Mouse (Mus musculus) myocyte (in vitro differentiated cells): ENCODE results near the gene Pou2f1.

Experiments
- CEBPB ChIP-seq: IDR thresholded peaks from 2 replicates; pipeline ENCODE4 v1.6.1; 2011; ENCODE audit warnings: mild to moderate bottlenecking, moderate library complexity; ENCODE audit not compliant: poor library complexity, insufficient read depth, severe bottlenecking
- E2F4 ChIP-seq: IDR thresholded peaks from one replicate; pipeline ENCODE4 v1.6.1; 2011; ENCODE audit warnings: mild to moderate bottlenecking, control low read depth, moderate library complexity; ENCODE audit not compliant: insufficient read depth
- MAX ChIP-seq: IDR thresholded peaks from one replicate; pipeline ENCODE4 v1.6.1; 2011; ENCODE audit warnings: low read depth, mild to moderate bottlenecking, control low read depth
- MYOD1 ChIP-seq, 3 experiments: IDR thresholded peaks; one replicate each; pipeline ENCODE4 v1.6.1; 2011; ENCODE audit warnings: control low read depth in 2 of 3, low read depth in 2 of 3, mild to moderate bottlenecking in 2 of 3, moderate library complexity in 1 of 3; ENCODE audit not compliant: insufficient read length in 2 of 3, control insufficient read depth in 1 of 3
- MYOG ChIP-seq, 3 experiments: IDR thresholded peaks; one replicate each; pipeline ENCODE4 v1.6.1; 2011; ENCODE audit warnings: control low read depth in 2 of 3, low read depth in 2 of 3, mild to moderate bottlenecking in 2 of 3; ENCODE audit not compliant: insufficient read length in 2 of 3, control insufficient read depth in 1 of 3, insufficient read depth in 1 of 3
- POLR2A ChIP-seq: IDR thresholded peaks from one replicate; pipeline ENCODE4 v1.6.1; 2011; ENCODE audit warnings: low read depth, mild to moderate bottlenecking, control low read depth, moderate library complexity; ENCODE audit not compliant: insufficient read length
- POLR2AphosphoS2 ChIP-seq: IDR thresholded peaks from one replicate; pipeline ENCODE4 v1.6.1; 2011; ENCODE audit warnings: low read depth, control low read depth; ENCODE audit not compliant: insufficient read length
- TCF12 ChIP-seq: IDR thresholded peaks from one replicate; pipeline ENCODE4 v1.6.1; 2011; ENCODE audit warnings: mild to moderate bottlenecking, control low read depth; ENCODE audit not compliant: poor library complexity, insufficient read depth, severe bottlenecking
- TCF3 ChIP-seq: IDR thresholded peaks from one replicate; pipeline ENCODE4 v1.6.1; 2011; ENCODE audit warnings: low read depth, control low read depth; ENCODE audit not compliant: insufficient read length
- USF1 ChIP-seq: IDR thresholded peaks from one replicate; pipeline ENCODE4 v1.6.1; 2011; ENCODE audit warnings: low read depth, mild to moderate bottlenecking, control low read depth, moderate library complexity

DNA sequence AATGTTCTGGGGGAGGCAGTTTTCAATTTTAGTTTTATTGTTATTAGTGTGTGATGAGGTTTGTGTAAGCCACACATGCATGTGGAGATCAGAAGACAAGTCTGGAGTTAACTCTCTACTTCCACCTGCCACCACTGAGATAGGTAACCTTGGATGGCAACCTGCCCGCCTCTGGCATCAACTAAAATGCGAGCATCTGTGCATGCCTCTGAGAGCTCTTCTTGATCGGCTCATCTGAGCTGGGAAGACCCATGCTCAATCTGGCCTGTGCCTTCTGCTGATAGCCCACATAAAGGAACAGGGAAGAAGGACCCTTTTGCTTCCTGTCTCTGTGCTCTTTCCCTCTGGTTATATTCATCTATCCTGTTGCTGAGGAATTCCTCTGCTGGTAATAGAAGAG is 93.0 kb downstream of the Pou2f1 start:
- TF ChIP-seq POLR2A: no peak
- no peak for TF ChIP-seq E2F4
- no peak for TF ChIP-seq POLR2AphosphoS2
- no peak for TF ChIP-seq TCF12
- TF ChIP-seq MAX: no peak
- TF ChIP-seq MYOD1 (IDR thresholded peaks at IDR 0.05; ENCODE audit: control insufficient read depth in 1 of 3, insufficient read length in 2 of 3, low read depth in 2 of 3): no peak
- TF ChIP-seq TCF3: no peak
- TF ChIP-seq MYOG (IDR thresholded peaks at IDR 0.05; ENCODE audit: control insufficient read depth in 1 of 3, insufficient read depth in 1 of 3, insufficient read length in 2 of 3, low read depth in 2 of 3): no peak
- TF ChIP-seq USF1: no peak
- TF ChIP-seq CEBPB: no peak
